Mouse (Mus musculus) monocyte, adult 2 months (primary cell): ENCODE results near the gene Csnk2b.

ENCODE experiments used
- DNase-seq, 2 experiments: peaks; one replicate each; pipeline ENCODE4 v3.0.0; 2022; ENCODE audit warnings: low spot score in 2 of 2, low read depth in 1 of 2

Gene Csnk2b

DNA sequence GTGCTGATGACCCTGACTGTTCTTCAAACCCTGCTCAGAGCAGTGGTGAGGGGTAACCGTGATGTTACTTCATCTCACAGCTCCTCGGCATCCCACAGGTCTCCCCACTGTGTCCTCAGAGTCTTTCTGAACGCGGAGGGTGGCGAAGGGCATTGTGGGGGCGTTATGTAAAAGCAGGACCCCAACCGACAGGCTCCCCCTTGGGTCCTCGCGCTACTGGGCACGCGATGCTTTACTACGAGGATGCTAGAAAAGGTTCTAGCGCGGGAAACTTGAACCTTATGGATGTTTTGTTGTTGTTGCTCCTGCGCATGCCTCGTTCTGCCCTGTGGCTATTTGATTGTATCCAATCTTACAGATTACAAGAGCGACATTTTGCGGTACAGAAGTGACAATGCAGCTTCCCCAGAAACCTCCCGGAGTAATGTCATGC is at the start of gene Csnk2b:
TSS of gene Csnk2b (minus strand) at position 183 of the 433 bp plus-strand sequence.
- no peak for DNase-seq

- no peak for DNase-seq
Measured at GRCm38 (mm10) chr17:35168541-35169207, 46.8 kb upstream of the Csnk2b start.

DNA sequence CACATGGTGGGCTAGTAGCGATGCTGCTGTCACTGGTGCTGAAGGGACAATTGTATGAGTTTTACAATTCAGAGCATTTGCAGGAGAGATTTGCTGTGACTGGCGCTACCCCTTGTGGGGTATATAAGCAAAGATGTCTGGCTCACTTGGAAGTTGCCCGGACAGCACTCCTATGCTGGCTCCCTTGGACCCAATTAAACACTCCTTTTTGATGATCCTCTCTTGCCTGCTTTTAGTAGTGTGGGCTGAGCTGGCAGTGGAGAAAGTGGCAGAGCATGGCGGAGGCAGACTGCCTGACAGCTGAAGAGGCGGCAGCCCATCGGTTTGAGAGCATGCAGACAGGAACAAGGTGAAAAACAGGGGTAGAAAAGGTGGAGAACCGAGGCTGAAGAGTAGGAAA is 45.9 kb upstream of the Csnk2b start:
- DNase-seq, result no peak

- DNase-seq, result no peak
Measured at GRCm38 (mm10) chr17:35166352-35167035, 44.6 kb upstream of the Csnk2b start.

DNA sequence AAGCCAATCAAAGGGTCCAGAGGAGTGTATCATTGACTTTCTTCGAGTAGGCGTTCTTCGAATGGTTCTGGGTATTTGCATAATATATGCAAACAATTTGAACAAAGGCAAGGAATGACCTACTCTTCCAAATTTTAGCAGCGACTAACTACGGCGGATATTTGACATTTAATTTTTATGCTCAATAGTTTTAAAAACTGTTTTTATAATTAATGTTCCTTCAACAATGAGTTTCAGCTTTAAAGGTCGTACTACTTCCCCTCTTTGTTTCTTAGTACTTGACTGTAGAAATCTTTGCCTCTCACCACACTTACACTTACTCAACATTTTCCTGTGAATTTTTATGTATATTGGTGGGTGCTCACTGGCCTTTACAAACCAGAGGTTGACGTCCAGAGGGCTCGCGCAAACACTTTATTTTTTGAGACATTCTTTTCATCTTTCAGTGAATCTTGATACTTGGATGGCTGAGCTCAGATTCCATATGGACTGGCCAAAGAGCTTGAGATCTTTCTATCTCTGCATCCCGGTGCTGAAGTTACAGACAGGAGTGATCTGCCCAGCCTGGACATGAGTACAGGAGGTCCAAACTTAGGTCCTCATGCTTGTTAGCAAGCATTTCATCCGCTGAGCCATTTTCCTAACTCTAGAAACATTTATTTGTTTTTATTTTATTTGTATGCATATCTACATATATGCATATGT is 43.8 kb upstream of the Csnk2b start:
- no peak for DNase-seq

- peak; percentile 93 to 96 for DNase-seq
Measured at GRCm38 (mm10) chr17:35164568-35165450, 43.0 kb upstream of the Csnk2b start, which contains the start of gene Prrc2a. Prrc2a (minus strand) TSS chr17:35164897.

DNA sequence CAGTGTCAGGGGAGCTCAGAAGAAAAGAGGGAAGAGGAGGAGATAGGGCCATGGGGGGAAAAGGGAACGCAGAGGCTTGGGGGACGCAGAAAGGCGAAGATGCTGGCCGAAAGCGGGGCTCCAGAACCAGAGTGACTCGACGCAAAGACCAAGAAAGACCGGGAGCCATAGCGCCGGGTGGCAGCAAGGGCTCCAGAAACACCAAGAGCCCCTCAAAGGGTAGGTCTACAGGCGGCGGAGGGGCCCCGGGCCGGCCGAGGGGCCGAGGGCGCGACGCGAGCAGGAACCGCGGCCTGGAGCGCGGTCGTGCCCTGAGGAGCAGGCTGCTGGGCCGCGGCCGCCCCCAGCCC is 42.3 kb upstream of the Csnk2b start:
- no peak for DNase-seq

DNA sequence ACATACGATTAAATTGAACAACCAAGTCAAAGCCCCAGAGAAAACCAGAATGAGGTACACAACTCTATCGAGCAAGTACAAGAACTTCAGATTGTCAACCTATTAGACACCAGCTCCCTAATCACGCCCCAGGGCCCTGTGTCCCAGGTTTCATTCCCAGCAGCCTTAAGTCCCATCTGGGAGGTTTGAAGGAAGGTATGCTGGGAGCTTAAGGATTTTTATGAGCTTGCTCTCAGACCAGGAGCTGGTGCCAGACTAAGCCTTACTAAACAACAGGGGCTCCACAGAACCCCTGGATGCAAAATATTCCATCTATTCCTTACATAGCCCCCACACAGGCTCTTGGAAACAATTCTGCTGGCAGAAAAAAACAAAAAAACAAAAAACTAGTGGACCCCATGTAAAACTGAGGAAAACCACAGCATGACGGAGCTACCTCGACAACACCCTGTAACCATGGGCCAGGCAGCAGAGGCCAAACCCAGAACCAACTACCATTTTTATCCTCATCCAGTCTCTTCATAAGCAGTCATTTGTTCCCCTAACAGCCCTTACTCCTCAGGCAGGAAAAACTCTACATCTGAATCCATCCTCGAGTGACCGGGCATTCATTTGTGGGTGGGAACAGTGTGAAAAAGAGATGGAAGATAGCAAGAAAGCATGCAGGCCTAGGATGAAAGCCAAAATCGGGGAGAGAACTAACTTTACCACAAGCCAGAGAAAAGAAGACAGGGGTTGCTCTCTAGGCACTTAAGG is 41.7 kb upstream of the Csnk2b start:
- DNase-seq, result no peak

- DNase-seq, result no peak
Measured at GRCm38 (mm10) chr17:35162730-35163129, 40.9 kb upstream of the Csnk2b start.

DNA sequence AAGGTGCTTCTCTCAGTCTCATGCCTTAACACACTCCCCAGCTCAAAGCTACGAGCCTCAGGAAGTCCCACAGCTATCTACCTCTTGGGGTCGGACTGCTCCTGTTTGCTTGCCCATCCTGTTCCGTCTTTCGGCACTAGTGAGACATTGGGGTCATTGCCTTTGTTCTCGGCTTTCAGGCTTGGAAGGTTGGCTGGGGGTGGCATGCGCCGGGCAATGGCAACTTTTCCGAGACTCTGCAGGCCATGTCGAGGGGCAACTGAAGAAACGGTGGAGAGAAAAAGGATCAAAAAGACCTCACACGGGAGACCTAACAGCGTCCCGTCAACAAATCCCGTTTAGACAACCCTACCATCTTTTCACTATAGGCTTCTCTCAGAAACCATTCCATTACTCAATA is 40.3 kb upstream of the Csnk2b start:
- DNase-seq, result no peak

DNA sequence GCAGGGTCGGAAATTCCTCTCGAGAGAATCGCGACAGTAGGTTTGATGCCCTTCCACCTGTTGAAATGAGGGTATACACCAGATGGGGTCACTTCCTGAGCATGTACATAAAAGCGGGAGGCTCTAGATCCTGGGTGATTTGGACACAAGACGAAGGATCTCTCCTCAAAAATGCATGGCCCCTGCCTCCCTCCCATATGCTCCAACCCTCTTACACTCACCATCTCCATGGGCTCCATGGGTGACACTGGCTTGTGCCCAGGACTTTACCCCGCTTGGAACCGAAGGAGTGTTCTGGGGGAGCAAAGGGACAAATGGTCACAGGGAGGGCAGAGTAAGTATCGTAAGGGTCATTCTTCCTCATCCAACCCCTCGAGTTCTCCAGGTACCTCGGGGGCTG is 39.6 kb upstream of the Csnk2b start:
- DNase-seq, result no peak

DNA sequence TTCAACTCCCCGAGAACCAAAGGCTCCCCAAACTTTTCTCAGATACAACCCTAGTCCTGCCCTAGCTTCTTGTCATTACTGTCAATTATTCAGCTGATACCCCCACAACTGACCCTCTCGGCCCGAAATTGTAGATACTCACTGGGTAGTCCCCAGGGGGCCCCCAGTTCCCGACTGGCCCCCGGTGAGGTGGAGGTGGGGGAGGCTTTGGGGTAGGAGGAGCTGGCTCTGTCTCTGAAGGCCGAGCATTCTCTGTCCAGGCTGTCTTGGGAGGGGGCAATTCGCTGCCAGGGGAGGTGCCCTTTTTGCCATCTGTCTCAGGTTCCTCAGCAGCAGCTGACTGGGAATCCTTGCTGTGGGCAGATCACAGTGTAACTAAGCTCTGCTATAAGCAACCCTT is 37.8 kb upstream of the Csnk2b start:
- no peak for DNase-seq

- no peak for DNase-seq
Measured at GRCm38 (mm10) chr17:35158850-35159593, 37.2 kb upstream of the Csnk2b start.

DNA sequence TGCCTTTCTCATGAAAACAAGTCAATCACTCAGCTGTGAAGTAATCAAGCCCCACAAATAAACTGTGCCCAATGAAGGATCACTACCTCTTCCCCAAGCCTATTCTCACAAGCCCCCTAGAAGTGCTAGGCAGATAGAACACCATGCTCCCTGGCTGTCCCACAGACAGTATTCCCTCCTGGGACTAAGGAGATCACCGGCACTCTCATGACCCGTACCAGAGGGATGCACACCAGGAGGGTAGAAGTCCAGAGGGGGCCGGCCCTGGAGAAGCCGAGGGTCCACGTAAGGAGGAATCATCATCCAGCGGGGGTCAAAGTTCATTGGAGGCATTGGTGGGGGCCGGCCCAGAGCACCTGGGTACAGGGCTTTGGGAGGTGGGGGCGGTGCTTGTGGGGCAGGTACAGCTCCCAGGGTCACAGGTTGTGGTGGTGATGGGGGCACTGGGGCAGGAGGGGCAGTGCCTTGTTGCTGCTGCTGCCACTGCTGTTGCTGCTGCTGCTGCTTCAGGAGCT is 35.9 kb upstream of the Csnk2b start:
- DNase-seq, result no peak

DNA sequence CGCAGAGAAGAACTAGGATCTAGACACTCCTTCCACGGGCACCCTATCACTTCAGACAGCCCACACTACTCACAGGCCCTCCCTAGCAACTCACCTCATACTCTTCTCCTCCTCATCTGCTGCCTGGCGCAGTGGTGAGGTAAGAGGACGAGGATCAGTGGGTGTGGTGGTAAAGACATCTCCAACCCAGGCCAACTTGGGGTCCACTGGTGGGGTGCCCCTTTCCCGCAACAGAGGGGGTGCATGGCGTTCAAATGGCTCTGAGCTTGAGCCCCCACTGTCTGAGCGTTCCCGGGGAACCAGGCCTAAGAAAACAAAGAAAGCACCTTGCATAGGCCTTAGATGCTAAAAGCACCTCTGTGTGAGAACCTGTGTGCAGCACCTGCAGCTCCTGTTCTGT is 35.4 kb upstream of the Csnk2b start:
- no peak for DNase-seq

DNA sequence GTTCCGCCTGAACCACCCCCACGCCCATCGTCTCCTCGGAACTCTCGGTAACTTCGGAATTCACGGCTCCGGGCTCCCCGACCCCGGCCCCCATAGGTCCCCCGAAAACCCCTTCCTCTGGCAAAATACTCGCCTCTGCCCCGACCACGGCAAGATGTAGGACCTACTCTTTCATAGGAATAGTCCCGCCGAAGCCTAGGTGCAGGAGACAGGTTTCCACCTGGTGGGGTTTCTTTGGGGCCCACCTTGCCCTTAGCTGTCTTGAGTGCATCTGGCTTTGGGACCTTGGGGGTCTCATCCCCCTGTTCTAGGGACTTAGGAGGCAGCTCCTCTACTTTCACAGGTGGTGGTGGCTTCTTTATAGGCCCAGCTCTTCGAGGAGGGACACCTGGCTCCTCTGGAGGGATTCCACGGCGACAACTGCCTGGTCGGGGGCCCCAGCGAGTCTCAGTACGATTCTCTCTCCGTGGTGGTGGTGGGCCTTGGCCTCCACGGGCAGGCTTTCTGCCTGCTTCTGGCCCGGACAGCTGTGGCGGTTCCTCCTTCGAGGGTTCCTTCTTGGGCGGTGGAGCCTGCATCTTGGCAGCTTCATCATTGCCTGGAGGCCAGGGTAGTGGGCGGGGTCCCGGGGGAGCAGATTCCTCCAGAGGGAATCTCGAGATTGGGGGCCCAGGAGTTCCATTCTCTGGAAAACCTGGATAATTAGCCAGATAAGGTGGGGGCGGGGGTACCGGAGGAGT is 34.8 kb upstream of the Csnk2b start:
- no peak for DNase-seq

GRCm38 (mm10) chr17:35155451-35155850 is 33.6 kb upstream of the Csnk2b start:
- DNase-seq, result no peak

DNA sequence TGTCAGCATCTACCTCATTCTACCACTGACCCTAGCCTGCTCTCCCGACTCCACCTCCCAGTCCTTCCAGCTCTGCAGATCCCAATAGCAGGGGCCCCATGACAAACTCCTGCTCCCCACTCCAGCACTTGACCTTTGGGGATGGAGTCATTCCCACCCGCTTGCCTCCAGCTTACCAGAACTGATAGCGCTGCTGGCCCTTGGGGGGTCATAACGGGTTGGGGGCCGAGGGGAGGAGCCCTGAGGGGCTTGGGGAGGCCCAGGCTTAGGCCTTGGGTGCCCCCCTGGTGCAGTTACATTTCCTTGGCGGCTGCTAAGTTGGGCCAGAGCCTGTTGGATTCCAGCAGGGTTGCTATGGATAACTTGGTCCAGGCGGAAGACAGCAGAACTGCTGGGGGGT is 32.8 kb upstream of the Csnk2b start:
- no peak for DNase-seq

- DNase-seq, result no peak
Measured at GRCm38 (mm10) chr17:35153931-35154330, 32.1 kb upstream of the Csnk2b start.
